Mouse (Mus musculus): ENCODE results near the gene Slc4a5.

DNA sequence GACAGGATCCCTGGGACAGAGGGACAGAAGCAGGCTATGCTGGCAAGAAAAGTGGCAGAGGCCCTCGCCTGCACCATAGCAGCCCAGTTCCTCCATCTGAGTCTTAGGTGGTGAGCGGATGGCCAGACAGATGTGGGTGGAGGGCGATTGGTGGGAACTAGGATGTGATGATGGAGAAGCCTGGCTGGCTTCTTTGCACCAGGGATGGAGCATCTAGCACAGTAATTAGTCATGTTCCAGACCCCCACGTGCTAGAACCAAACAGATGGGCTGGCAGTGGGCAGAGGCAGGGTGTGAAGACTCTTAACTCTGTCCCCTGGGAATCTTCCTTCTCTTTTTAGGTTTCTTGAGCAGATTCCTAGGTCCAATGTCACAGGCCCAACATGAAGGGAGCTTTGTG lies 16.3 kb upstream of the Slc4a5 start:
- no peak for TF ChIP-seq CTCF (IDR thresholded peaks at IDR 0.05; ENCODE audit: extremely low read depth, insufficient read depth, low read length)
- TF ChIP-seq POLR2A (IDR thresholded peaks at IDR 0.05; ENCODE audit: extremely low read depth, insufficient read depth, low read length), result no peak
